Mouse (Mus musculus) G1E (cell line): Measurements from ENCODE around the gene Rfx8. TPM values are rescaled to one million over a fixed set of nuclear protein-coding genes. Genes with fewer than 3 reads are reported as not detected.

Experiments used
- ATAC-seq: 2 replicates; pipeline ENCODE4 v1.8.0; 2016; ENCODE audit warnings: mild to moderate bottlenecking; ENCODE audit not compliant: insufficient number of reproducible peaks, poor library complexity, low FRiP score, severe bottlenecking; ENCODE audit errors: extremely low read depth
- DNase-seq: peaks from one replicate; pipeline ENCODE4 v3.0.0; 2012; ENCODE audit warnings: low spot score
- H3K27me3 ChIP-seq: 2 replicates; pipeline ENCODE4 v1.6.1; 2012; ENCODE audit warnings: mild to moderate bottlenecking, low read length, inconsistent platforms; ENCODE audit not compliant: insufficient read depth
- H3K36me3 ChIP-seq: replicated peaks from 2 replicates; pipeline ENCODE3; 2012; ENCODE audit warnings: mild to moderate bottlenecking, inconsistent platforms
- H3K4me1 ChIP-seq: 2 replicates; pipeline ENCODE4 v1.6.1; 2012; ENCODE audit warnings: low read depth, low read length, inconsistent platforms, mixed read lengths; ENCODE audit not compliant: insufficient read depth
- H3K4me3 ChIP-seq: 2 replicates; pipeline ENCODE4 v1.5.1; 2012; ENCODE audit warnings: low read depth, mild to moderate bottlenecking, inconsistent platforms, low read length, moderate library complexity, mixed read lengths
- H3K9me3 ChIP-seq: replicated peaks from 2 replicates; pipeline ENCODE4 v1.6.1; 2012; ENCODE audit warnings: inconsistent platforms
- CTCF ChIP-seq: IDR thresholded peaks from 2 replicates; pipeline ENCODE4 v1.5.1; 2012; ENCODE audit warnings: low read depth, low read length, inconsistent platforms, mixed read lengths
- GATA1 ChIP-seq: IDR thresholded peaks from 2 replicates; pipeline ENCODE4 v1.6.1; 2012; ENCODE audit warnings: borderline replicate concordance, low read length, inconsistent platforms, mixed read lengths
- GATA2 ChIP-seq: IDR thresholded peaks from 2 replicates; pipeline ENCODE4 v1.6.1; 2012; ENCODE audit warnings: low read depth, low read length, inconsistent platforms, borderline replicate concordance
- POLR2AphosphoS5 ChIP-seq: IDR thresholded peaks from 2 replicates; pipeline ENCODE4 v1.6.1; 2012; ENCODE audit warnings: low read depth, low read length, inconsistent platforms; ENCODE audit not compliant: insufficient replicate concordance
- TAL1 ChIP-seq: conservative IDR thresholded peaks from 2 replicates; pipeline ENCODE4 v1.6.1; 2012; ENCODE audit warnings: low read depth, low read length, inconsistent platforms, mixed read lengths
- polyA plus RNA-seq: library from polyadenylated mRNA; stranded (reverse); fragments of >175 nt; gene quantifications from 2 replicates; pipeline ENCODE4 v1.2.3, GENCODE M21; 2012
- total RNA-seq, 2 experiments: library from RNA; stranded (forward) in 1 of 2; stranded (reverse) in 1 of 2; fragments of 200-1000 nt in 1 of 2; fragments of >200 nt in 1 of 2; fragmentation: Nextera tagmentation in 1 of 2; gene quantifications; 2 replicates each; pipeline ENCODE4 v1.2.3; 2014 to 2017

Gene Rfx8
- total and polyA plus RNA-seq, 3 experiments = 0.22 TPM; not detected in 2

DNA sequence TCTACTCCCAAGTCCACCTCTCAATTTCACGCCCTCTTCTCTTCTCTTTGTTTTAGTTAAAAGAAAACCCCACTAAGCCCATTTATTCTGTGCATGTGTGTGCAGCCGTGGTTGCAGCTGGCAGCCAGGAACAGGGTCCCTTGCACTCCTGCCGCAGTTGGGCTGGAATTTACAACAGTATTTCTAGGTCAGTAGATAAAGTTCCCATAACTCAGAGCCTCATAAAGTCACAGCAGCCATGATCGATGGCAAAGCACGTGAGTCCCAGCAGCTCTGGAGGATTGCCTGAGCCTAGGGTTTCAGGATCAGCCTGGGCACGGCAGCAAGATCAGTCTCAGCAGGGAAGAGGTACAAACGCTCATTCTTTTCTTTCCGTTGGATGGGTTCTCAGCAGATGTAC, 102.3 kb downstream of the Rfx8 start:
- Histone ChIP-seq H3K4me1 (peaks cover 34% of the 10 kb centered on the region), H3K27me3 (peaks cover 29% of the 10 kb centered on the region), H3K4me3 (no peak overlapping the region), H3K36me3 (no peaks in the 10 kb centered on the region), H3K9me3 (no peaks in the 10 kb centered on the region)
- ATAC-seq (no peak), DNase-seq (no peak)
- TF ChIP-seq CTCF (no peak), GATA1 (no peak), TAL1 (no peak), POLR2AphosphoS5 (no peak), GATA2 (no peak)

DNA sequence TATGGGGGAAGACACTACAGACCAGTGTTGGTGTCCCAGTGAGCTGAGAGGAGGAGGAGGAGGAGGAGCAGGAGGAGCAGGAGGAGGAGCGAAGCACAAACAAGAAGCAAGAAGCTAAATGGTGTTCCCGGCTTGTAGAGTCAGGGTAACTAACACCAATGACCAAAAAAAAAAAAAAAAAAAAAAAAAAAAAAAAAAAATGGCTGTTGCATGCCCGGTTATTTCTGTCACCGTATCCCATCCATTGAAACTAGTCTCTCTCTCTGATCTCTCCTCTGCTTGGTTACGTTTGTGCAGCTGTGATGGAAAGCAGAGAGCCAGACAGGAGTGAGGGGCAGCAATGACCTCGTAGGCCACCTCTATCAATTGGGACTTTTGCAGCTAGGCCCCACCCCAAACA, 105.3 kb downstream of the Rfx8 start:
- H3K4me3 ChIP-seq = no peak overlapping the region; the same call in 1 of the 2 replicates

More for the DNA sequence above, 105.3 kb downstream of the Rfx8 start:
- H3K9me3 ChIP-seq = no peaks in the 10 kb centered on the region
- ATAC-seq = no peak
- peaks cover 9% of the 10 kb centered on the region for H3K27me3 ChIP-seq
- H3K36me3 ChIP-seq = no peaks in the 10 kb centered on the region
- no peak for TF ChIP-seq POLR2AphosphoS5
- TF ChIP-seq GATA1 = no peak
- no peak for TF ChIP-seq GATA2
- no peak for TF ChIP-seq CTCF
- TF ChIP-seq TAL1 = no peak
- DNase-seq = no peak
- H3K4me1 ChIP-seq = peaks cover 55% of the 10 kb centered on the region

Other genes starting within 250 kb of the Rfx8 start
- 3.5 and 5.7 TPM in 2 replicates for gene Tbc1d8, start 242.2 kb downstream of the Rfx8 start, total RNA-seq (2014; fragmentation: Nextera tagmentation)
- gene Tbc1d8, start 242.2 kb downstream of the Rfx8 start, total RNA-seq (2017) = 6.9 and 8.4 TPM in 2 replicates
- 3.9 TPM in 2 replicates for gene Tbc1d8, start 242.2 kb downstream of the Rfx8 start, polyA plus RNA-seq
- gene Cnot11, start 186.0 kb downstream of the Rfx8 start, total RNA-seq (2014; fragmentation: Nextera tagmentation) = 44.8 and 46.5 TPM in 2 replicates
- gene Cnot11, start 186.0 kb downstream of the Rfx8 start, total RNA-seq (2017) = 37.9 and 41.2 TPM in 2 replicates
- 117 and 176 TPM in 2 replicates for gene Cnot11, start 186.0 kb downstream of the Rfx8 start, polyA plus RNA-seq
- gene Rnf149, start 143.6 kb downstream of the Rfx8 start, total RNA-seq (2014; fragmentation: Nextera tagmentation) = 67.1 and 74.4 TPM in 2 replicates
- 93.6 and 108 TPM in 2 replicates for gene Rnf149, start 143.6 kb downstream of the Rfx8 start, total RNA-seq (2017)
- 86.8 and 106 TPM in 2 replicates for gene Rnf149, start 143.6 kb downstream of the Rfx8 start, polyA plus RNA-seq
- gene Creg2, start 69.5 kb downstream of the Rfx8 start, total RNA-seq (2014; fragmentation: Nextera tagmentation) = not detected in 2 replicates
- gene Creg2, start 69.5 kb downstream of the Rfx8 start, total RNA-seq (2017) = 0.05 and 0.06 TPM in 2 replicates
- not detected in 2 replicates for gene Creg2, start 69.5 kb downstream of the Rfx8 start, polyA plus RNA-seq
- gene Gm3646, start 84.3 kb upstream of the Rfx8 start, total RNA-seq (2014; fragmentation: Nextera tagmentation) = not detected in 2 replicates
- not detected in 2 replicates for gene Gm3646, start 84.3 kb upstream of the Rfx8 start, total RNA-seq (2017)
- gene Gm3646, start 84.3 kb upstream of the Rfx8 start, polyA plus RNA-seq = not detected in 2 replicates
- gene Map4k4, start 179.9 kb upstream of the Rfx8 start, total RNA-seq (2014; fragmentation: Nextera tagmentation) = not detected in 2 replicates
- gene Map4k4, start 179.9 kb upstream of the Rfx8 start, total RNA-seq (2017) = 0.93 TPM in 2 replicates
- gene Map4k4, start 179.9 kb upstream of the Rfx8 start, polyA plus RNA-seq = 0.01 TPM in 1 of 2 replicates, not detected in the other